Mouse (Mus musculus) kidney, embryonic 15.5 days (tissue): Measurements from ENCODE around the gene Urad. TPM values are rescaled to one million over a fixed set of nuclear protein-coding genes. Genes with fewer than 3 reads are reported as not detected.

Experiments
- ATAC-seq: fragments of 200-750 bp; cut with Nextera tagmentation; replicated peaks from 2 replicates; pipeline ENCODE4 v1.8.0; 2017; ENCODE audit warnings: moderate TSS enrichment; ENCODE audit not compliant: low FRiP score
- H3K27ac ChIP-seq: fragments of 300-500 bp; sonication (generic); 2 replicates; pipeline ENCODE4 v1.5.1; 2015; ENCODE audit warnings: mild to moderate bottlenecking, inconsistent platforms
- H3K27me3 ChIP-seq: fragments of 300-500 bp; sonication (generic); 2 replicates; pipeline ENCODE4 v1.6.1; 2015; ENCODE audit warnings: inconsistent platforms
- H3K36me3 ChIP-seq: fragments of 300-500 bp; sonication (generic); 2 replicates; pipeline ENCODE4 v1.6.1; 2015; ENCODE audit warnings: inconsistent platforms
- H3K4me1 ChIP-seq: fragments of 300-500 bp; sonication (generic); 2 replicates; pipeline ENCODE4 v1.6.1; 2015; ENCODE audit warnings: inconsistent platforms
- H3K4me2 ChIP-seq: fragments of 300-500 bp; sonication (generic); 2 replicates; pipeline ENCODE4 v1.6.1; 2015; ENCODE audit warnings: moderate library complexity, mild to moderate bottlenecking, inconsistent platforms
- H3K4me3 ChIP-seq: fragments of 300-500 bp; sonication (generic); replicated peaks from 2 replicates; pipeline ENCODE4 v1.5.1; 2015; ENCODE audit warnings: mild to moderate bottlenecking, inconsistent platforms
- H3K9ac ChIP-seq: fragments of 300-500 bp; sonication (generic); 2 replicates; pipeline ENCODE4 v1.6.1; 2015; ENCODE audit warnings: mild to moderate bottlenecking, inconsistent platforms
- H3K9me3 ChIP-seq: fragments of 300-500 bp; sonication (generic); replicated peaks from 2 replicates; pipeline ENCODE4 v1.6.1; 2016; ENCODE audit warnings: inconsistent platforms
- WGBS: fragments of 180-500 bp; shearing (Covaris S2); methylation state at CpG from one replicate; pipeline ENCODE4 v1.1.7; 2015; ENCODE audit warnings: mixed read lengths; 5-methylcytosine and 5-hydroxymethylcytosine counted together
- polyA plus RNA-seq: library from polyadenylated mRNA; unstranded; fragments of >200 nt; fragmentation: Nextera tagmentation; extraction: Ambion mirVana; gene quantifications from 2 replicates; pipeline ENCODE4 v1.2.1, GENCODE M21; 2015

The Urad gene
- polyA plus RNA-seq: not detected in 2 replicates

- 76% methylated on average over 8 of the region's 8 CpGs for WGBS
- Histone ChIP-seq H3K36me3 (no peaks in the 10 kb centered on the region), H3K9ac (no peak within 1 kb of the TSS), H3K9me3 (no peaks in the 10 kb centered on the region), H3K27me3 (peaks cover 56% of the 10 kb centered on the region), H3K27ac (no peak within 1 kb of the TSS), H3K4me1 (0 out of 2 replicates have a peak, but pooled peaks cover 2% of the 10 kb centered on the region), H3K4me3 (no peak within 1 kb of the TSS), H3K4me2 (no peak within 1 kb of the TSS)
- ATAC-seq: no peak
Measured at GRCm38 (mm10) chr5:147322183-147322582, at the start of gene Urad. TSS of gene Urad (minus strand) at chr5:147322440.

- no peak for ATAC-seq
Measured at GRCm38 (mm10) chr5:147370276-147370675, 48.0 kb upstream of the Urad start.

GRCm38 (mm10) chr5:147368221-147368620, 46.0 kb upstream of the Urad start:
- no peak overlapping the region for H3K9ac ChIP-seq
- no peak for ATAC-seq
- no peak overlapping the region for H3K4me2 ChIP-seq
- no peak overlapping the region for H3K27ac ChIP-seq
- WGBS: 92% methylated on average over 6 of the region's 6 CpGs
- no peaks in the 10 kb centered on the region for H3K27me3 ChIP-seq
- no peak overlapping the region for H3K4me3 ChIP-seq
- H3K9me3 ChIP-seq: no peaks in the 10 kb centered on the region
- no peaks in the 10 kb centered on the region for H3K36me3 ChIP-seq
- no peaks in the 10 kb centered on the region for H3K4me1 ChIP-seq

More at GRCm38 (mm10) chr5:147370276-147370675, 48.0 kb upstream of the Urad start:
- Histone ChIP-seq H3K4me3 (no peak overlapping the region), H3K36me3 (no peaks in the 10 kb centered on the region), H3K9ac (no peak overlapping the region), H3K27me3 (no peaks in the 10 kb centered on the region), H3K27ac (no peak overlapping the region), H3K4me2 (no peak overlapping the region), H3K9me3 (no peaks in the 10 kb centered on the region), H3K4me1 (no peaks in the 10 kb centered on the region)
- 91% methylated on average over 8 of the region's 8 CpGs for WGBS

DNA sequence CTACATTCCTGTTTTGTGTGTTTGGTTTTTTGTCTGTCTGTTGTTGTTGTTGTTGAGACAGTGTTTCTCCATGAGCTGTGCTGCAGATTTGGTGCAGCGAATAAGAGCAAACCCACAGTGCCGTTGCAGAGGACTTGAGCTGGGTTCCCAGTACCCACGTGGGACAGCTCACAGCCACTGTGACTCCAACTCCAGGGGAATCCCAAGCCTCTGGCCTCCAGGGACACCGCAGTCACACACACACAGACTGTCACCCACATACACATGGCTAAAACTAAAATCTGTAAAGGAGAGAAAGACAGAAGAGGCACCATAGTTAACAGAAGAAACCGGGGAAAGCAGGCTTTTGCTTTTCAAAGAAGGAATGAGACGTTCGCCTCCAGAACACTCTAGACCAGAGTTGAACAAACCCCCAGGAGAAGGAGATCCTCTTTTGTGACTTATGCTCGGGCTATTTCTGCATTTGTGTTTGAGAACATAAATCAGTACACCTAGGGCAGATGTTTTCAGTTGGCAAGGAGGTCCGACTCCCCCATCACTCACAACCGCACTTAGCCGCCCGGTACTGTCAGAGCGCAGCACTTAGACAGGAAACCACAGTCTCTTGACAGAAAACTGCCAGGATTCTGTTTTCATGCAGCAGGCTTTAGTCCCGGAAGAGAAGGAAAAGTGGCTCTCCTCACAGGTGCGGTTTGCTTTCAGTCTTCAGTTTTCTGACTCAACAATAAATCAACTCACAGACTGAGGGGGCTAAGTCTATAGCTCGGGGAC, 43.9 kb upstream of the Urad start:
- no peaks in the 10 kb centered on the region for H3K9me3 ChIP-seq
- H3K4me1 ChIP-seq: no peaks in the 10 kb centered on the region
- ATAC-seq: no peak
- H3K36me3 ChIP-seq: no peaks in the 10 kb centered on the region
- 37% methylated on average over 16 of the region's 16 CpGs for WGBS
- H3K27ac ChIP-seq: no peak overlapping the region
- H3K4me2 ChIP-seq: no peak overlapping the region
- H3K27me3 ChIP-seq: no peaks in the 10 kb centered on the region
- H3K4me3 ChIP-seq: no peak overlapping the region
- H3K9ac ChIP-seq: no peak overlapping the region

- Histone ChIP-seq H3K36me3 (no peaks in the 10 kb centered on the region), H3K27ac (no peak overlapping the region), H3K9me3 (no peaks in the 10 kb centered on the region), H3K4me2 (no peak overlapping the region), H3K4me1 (no peaks in the 10 kb centered on the region), H3K27me3 (no peaks in the 10 kb centered on the region), H3K9ac (no peak overlapping the region), H3K4me3 (no peak overlapping the region)
- ATAC-seq: no peak
- WGBS: 58% methylated on average over 12 of the region's 12 CpGs
Measured at GRCm38 (mm10) chr5:147363054-147363453, 40.8 kb upstream of the Urad start.

DNA sequence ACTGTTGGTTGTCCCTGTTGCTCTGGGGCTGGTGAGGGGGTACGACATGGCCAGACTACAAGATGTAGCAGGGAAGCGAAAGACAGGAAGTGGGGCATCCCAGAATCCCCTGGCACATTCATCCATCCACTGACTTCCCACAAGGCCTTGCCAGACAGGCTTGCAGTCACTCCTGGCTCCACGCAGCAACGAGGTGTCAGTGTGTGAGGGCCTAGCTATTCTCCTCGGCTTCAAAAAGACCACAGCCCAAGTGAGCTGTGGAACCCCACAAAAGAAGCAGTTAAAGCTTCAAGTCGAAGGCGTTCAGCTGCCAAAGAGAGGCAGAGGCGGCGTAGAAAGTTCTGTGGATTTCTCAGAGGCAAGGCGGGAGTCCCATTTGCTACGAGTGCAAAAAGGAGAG, 36.2 kb upstream of the Urad start:
- WGBS: 83% methylated on average over 11 of the region's 11 CpGs
- H3K9me3 ChIP-seq: no peaks in the 10 kb centered on the region

GRCm38 (mm10) chr5:147357536-147357935, 35.3 kb upstream of the Urad start:
- Histone ChIP-seq H3K27ac (no peak overlapping the region), H3K4me2 (no peak overlapping the region), H3K27me3 (no peaks in the 10 kb centered on the region), H3K9ac (no peak overlapping the region), H3K36me3 (no peaks in the 10 kb centered on the region), H3K9me3 (no peaks in the 10 kb centered on the region), H3K4me1 (no peaks in the 10 kb centered on the region), H3K4me3 (no peak overlapping the region)
- no peak for ATAC-seq
- 60% methylated on average over 3 of the region's 3 CpGs for WGBS

More for the DNA sequence above, 36.2 kb upstream of the Urad start:
- Histone ChIP-seq H3K4me3 (no peak overlapping the region), H3K36me3 (no peaks in the 10 kb centered on the region), H3K4me2 (no peak overlapping the region), H3K4me1 (no peaks in the 10 kb centered on the region), H3K27me3 (no peaks in the 10 kb centered on the region), H3K27ac (no peak overlapping the region), H3K9ac (no peak overlapping the region)
- ATAC-seq: no peak

DNA sequence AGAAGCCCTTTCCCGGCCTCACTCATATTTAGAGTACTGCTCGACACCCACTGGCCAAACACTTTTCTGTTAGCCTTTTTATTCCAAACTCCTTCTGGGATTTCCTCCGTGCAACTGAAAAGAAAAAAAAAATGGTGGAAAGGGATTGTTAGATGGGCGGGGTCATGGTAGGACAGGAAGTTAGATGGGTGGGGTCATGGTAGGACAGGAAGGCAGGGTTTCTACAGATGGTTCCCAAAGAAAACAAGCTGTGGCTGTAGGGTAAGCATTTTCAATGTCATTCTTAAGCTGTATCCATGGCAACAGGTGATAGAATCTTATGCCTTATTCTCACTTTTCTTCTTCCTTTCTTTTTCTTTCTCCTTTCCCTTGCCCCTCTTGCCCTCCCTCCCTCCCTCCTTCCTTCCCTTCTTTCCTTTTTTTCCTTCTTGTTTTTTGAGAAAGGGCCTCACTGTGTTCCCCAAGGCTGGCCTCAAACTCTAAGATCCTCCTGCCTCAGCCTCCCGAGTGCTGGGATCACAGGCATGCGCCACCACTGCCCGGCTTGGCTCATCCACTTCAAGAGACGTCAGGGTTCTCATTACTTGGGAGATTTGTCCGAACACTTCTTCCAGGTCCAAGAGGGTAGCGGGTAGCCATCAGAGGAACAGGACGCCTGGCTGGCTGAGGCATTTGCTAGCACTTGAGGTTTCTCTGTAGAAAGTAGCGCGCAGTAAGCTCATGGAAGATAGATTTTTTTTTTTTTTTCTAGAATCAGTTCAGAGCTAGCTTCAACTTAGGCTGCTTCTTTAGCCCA, 34.2 kb upstream of the Urad start:
- Histone ChIP-seq H3K4me3 (no peak overlapping the region), H3K36me3 (no peaks in the 10 kb centered on the region), H3K27me3 (no peaks in the 10 kb centered on the region), H3K27ac (no peak overlapping the region), H3K9ac (no peak overlapping the region), H3K4me2 (no peak overlapping the region), H3K9me3 (no peaks in the 10 kb centered on the region), H3K4me1 (no peaks in the 10 kb centered on the region)
- ATAC-seq: no peak
- WGBS: 90% methylated on average over 13 of the region's 13 CpGs

- no peak for ATAC-seq
- Histone ChIP-seq H3K36me3 (no peaks in the 10 kb centered on the region), H3K27me3 (no peaks in the 10 kb centered on the region), H3K9ac (no peak overlapping the region), H3K9me3 (no peaks in the 10 kb centered on the region), H3K4me3 (no peak overlapping the region), H3K4me2 (no peak overlapping the region), H3K4me1 (no peaks in the 10 kb centered on the region), H3K27ac (no peak overlapping the region)
- WGBS: 73% methylated on average over 3 of the region's 3 CpGs
Measured at GRCm38 (mm10) chr5:147355788-147356187, 33.5 kb upstream of the Urad start.

GRCm38 (mm10) chr5:147354985-147355384, 32.7 kb upstream of the Urad start:
- Histone ChIP-seq H3K9me3 (no peaks in the 10 kb centered on the region), H3K27me3 (no peaks in the 10 kb centered on the region), H3K9ac (no peak overlapping the region), H3K36me3 (no peaks in the 10 kb centered on the region), H3K4me2 (no peak overlapping the region), H3K27ac (no peak overlapping the region), H3K4me1 (no peaks in the 10 kb centered on the region), H3K4me3 (no peak overlapping the region)
- ATAC-seq: no peak
- WGBS: 85% methylated on average over 8 of the region's 8 CpGs

DNA sequence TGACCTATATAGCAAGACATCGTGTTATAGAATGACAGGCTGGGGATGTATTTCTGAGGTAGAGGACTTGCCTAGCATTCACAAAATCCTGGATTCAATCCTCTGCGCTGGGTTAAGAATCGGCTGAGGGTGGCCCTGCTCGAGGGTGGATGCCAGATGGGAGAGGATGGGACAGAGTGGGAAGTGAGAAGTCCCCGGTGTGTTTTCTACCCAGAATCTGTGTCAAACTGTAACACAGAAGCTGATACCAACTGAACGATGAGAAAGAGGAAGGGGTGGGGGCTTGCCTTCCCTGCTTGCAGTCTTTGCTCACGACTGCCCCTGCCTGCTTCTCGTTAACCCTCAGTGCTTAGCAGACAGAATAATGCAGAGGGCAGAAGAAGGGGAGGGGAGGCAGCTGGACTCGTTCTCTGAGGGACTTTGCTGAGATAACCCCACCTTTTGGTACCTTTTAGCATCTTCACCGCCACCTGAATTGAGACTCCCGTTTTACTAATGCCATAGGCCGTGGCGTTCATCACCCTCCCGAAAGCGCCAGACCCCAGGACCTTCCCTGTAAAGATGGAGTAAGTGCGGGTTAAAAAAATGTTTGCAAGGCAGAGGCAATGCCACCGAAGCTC, 32.0 kb upstream of the Urad start:
- Histone ChIP-seq H3K4me1 (no peaks in the 10 kb centered on the region), H3K9ac (no peak overlapping the region), H3K4me2 (no peak overlapping the region), H3K27ac (no peak overlapping the region), H3K9me3 (no peaks in the 10 kb centered on the region), H3K4me3 (no peak overlapping the region), H3K36me3 (no peaks in the 10 kb centered on the region), H3K27me3 (no peaks in the 10 kb centered on the region)
- no peak for ATAC-seq
- 61% methylated on average over 17 of the region's 17 CpGs for WGBS

DNA sequence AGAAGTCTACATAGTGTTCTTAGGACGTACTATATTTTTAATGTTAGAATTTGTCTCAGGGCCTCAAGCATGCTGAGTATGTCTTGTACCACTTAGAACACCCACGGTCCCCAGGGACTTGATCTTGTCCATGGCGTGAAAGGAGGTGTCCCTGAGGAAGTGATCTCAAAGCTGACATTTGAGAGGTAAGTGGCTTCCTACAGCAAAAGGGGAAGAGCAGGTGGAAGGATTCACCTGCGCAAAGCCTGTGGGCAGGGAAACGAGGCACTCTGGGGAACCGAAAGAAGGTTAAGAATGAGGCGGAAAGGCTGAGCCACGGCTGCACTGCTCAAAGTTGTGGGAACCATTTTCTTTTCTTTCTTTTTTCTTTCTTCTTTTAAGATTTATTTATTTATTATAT, 29.7 kb upstream of the Urad start:
- Histone ChIP-seq H3K9me3 (no peaks in the 10 kb centered on the region), H3K36me3 (no peaks in the 10 kb centered on the region), H3K4me1 (no peaks in the 10 kb centered on the region), H3K9ac (no peak overlapping the region), H3K4me2 (no peak overlapping the region), H3K27ac (no peak overlapping the region), H3K27me3 (no peaks in the 10 kb centered on the region), H3K4me3 (no peak overlapping the region)
- no peak for ATAC-seq
- 90% methylated on average over 8 of the region's 8 CpGs for WGBS
